Mouse (Mus musculus) cerebellum, adult 11-12 months (tissue): ENCODE results near the gene Hist1h4i.

Experiments used
- DNase-seq: peaks from one replicate; pipeline ENCODE4 v3.0.0; 2022

Gene Hist1h4i

DNA sequence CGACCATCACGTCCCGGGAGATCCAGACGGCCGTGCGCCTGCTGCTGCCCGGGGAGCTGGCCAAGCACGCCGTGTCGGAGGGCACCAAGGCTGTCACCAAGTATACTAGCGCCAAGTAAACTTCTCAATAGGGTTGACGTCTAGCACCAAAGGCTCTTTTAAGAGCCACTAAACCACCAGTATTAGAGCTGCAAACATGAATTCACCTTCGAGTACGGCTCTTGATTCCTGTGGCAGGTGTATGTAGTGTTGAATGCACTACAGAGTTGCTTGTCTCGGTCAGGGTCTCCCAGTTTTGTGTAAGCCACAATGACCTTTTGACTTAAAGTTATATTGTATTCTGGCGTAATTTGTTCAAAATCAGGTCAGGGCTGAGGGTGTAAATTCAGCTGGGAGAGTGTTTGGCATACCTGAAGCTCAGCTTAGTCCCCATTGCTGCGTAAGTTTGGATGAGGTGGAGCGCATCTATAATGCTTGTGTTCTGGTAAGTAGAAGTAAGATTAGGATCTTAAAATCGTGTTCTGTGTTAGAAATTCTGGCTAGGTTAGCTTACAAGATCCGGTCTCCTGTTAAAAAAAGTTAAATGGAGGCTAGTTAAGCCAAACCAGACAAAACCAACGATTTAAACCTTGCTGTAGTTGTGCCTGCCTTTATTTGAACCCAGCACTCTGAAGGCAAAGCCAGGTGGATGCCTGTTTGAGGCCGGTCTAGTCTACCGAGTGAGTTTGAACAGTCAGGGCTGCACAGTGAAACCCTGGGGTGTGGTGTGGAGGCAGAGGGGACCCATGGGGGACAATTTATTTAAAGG, 4.8 kb downstream of the Hist1h4i start:
- DNase-seq: peak; percentile 17

DNA sequence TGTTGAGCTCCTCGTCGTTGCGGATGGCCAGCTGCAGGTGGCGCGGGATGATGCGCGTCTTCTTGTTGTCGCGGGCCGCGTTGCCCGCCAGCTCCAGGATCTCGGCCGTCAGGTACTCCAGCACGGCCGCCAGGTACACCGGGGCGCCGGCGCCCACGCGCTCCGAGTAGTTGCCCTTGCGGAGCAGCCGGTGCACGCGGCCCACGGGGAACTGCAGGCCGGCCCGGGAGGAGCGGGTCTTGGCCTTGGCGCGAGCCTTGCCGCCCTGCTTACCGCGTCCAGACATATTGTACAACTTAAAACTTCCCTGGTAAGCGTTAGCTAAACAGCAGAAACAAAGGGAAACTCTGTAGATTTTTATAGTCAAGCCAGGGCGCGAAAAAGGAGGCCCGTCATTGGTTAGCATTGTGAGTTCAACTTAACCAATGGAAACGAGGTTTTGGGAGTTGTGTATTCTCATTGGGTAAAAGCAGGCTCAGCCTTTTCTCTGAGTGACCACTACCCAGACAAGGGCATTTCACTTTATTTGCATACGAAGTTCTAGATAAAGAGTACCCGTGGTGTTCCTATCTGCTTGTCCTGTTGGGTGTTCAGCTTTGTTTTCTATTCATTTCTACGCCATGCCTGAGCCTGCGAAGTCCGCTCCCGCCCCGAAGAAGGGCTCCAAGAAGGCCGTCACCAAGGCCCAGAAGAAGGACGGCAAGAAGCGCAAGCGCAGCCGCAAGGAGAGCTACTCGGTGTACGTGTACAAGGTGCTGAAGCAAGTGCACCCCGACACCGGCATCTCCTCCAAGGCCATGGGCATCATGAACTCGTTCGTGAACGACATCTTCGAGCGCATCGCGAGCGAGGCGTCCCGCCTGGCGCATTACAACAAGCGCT, 5.7 kb downstream of the Hist1h4i start, which contains the start of the genes Hist1h2ah and Hist1h2bk:
Gene Hist1h2ah, minus strand, starts transcription at position 302 of the 882 bp plus-strand sequence.
Gene Hist1h2bk, plus strand, starts transcription at position 604 of the 882 bp plus-strand sequence.
- DNase-seq: peak; percentile 80

DNA sequence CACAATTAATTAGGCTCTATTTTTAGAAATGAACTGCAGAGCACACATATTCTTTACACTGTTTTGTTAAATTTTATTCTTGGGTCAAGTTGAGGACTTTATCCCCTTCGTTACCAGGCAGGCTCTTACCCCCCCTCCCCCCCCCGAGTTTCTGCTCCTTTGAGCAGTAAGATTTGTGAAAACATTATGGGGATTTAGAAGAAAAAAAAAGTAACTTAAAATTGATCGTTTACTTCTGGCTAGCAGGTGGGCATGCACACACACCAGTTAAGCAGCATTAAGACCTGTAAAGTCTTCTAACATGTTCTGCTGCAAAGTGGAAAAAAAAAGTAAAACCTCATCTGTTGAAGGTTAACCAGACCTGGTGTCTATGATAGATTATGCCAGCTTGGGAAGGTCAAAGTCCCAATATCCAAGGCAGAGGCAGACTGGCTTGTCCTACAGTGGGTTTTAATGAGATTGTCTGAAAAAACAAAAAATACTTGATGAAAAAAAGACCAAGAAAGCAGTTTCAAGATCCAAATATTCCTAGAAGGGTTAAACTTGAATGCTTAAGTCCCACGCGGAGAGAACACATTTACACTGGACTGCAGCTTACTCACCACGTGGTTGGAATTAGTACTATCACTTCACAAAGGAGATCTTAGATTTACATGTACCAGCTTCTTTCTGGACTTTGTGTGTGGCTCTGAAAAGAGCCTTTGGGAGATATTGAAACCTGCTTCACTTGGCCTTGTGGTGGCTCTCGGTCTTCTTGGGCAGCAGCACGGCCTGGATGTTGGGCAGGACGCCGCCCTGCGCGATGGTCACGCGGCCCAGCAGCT, 6.5 kb downstream of the Hist1h4i start:
- no peak for DNase-seq

DNA sequence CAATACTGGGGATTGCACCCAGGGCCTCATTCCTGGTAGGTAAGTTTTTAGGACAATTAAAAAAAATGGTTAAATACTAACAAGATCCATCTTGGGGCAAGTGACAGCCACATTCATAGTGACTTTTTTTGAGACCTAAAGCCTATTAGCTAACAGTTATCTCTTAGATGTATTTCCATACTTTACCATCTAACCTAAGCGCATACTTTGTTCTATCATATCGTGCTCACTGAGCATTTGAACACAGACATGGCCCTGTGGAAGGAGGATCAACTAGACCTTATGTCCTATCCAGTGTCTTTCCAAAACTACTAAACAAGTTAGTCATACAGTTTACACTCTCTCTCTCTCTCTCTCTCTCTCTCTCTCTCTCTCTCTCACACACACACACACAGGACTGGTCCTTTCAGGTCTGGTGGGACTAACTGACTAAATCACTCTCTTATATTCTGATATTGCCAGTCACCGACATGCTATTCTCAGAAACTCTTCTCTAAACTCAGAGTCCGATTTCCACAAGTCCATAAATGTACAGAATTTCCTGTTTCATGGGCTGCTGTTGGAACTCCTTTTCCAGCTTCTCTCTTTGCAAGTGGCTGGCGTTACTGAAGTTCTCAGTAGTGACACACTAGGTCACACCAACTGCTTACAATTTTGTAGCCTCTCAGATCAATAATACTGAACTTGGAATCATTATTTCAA, 7.3 kb downstream of the Hist1h4i start:
- no peak for DNase-seq

DNA sequence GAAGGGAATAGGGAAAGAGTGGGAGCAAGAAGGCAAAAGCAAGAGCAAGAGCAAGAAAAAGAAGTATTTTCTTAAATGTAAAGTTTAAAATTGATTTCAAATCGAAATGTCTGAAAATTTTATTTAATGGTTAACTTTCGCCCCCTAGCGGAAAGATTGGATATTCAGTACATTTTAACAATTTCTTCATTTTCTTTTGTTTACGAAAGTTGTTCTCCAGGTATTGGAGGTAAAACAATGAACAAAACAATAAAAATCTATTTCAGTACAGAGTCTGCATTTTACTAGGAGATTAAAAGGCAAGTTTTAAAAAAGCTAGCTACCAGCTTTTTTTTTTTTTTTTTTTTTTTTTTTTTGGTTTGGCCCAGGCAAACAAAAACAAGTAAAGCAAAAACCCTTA, 10.7 kb downstream of the Hist1h4i start:
- no peak for DNase-seq

DNA sequence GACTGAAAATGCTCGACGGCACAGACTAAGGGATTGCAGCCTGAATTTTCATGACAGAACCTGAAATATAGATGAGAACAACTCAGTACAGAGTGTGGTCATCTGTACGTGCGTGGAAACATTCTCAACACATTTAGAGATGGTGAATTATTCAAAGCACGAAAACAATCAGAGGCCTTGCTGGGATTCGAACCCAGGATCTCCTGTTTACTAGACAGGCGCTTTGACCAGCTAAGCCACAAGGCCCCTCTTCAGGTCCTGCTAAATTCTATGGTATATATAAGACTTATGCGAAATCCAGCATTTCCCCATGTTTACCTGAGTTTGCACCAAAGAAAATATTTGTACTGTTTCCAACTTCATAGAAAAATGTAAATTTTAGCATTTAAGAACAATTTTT, 11.2 kb downstream of the Hist1h4i start:
- DNase-seq: peak; percentile 14

DNA sequence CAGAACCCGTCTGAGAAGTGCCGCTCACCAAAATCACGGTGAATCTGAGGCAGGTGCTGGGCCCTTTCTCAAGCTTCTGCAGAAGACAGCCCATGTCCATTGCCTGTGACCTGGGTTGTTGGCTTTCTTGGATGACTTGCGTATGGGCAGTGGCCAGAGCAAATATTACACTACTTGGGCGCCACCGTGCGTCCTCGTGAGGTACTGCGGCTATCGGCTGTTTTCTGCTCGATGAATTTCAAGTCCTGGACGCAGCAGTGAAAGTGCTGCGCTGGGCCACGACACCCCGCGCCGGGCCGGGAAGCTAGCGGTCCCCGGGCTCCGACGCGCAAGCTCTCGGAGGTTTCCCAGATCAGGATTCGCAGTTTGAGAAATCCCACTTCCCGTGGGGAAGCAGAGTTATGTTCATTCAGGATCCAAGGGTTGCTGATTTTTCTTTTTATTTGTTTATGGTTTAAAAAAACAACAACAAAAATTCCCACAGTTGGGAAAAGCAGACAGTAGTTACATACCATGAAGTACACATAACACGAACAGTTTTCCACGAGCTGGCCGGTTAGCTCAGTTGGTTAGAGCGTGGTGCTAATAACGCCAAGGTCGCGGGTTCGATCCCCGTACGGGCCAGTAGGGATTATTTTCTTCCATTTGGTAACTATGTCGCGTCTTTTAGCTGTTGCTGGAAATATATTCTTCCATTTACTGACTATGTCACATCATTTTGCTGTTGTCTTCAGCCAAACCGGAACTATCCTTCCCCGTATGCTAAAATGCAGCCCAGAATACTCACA, 12.3 kb downstream of the Hist1h4i start:
- DNase-seq: peak; percentile 92

DNA sequence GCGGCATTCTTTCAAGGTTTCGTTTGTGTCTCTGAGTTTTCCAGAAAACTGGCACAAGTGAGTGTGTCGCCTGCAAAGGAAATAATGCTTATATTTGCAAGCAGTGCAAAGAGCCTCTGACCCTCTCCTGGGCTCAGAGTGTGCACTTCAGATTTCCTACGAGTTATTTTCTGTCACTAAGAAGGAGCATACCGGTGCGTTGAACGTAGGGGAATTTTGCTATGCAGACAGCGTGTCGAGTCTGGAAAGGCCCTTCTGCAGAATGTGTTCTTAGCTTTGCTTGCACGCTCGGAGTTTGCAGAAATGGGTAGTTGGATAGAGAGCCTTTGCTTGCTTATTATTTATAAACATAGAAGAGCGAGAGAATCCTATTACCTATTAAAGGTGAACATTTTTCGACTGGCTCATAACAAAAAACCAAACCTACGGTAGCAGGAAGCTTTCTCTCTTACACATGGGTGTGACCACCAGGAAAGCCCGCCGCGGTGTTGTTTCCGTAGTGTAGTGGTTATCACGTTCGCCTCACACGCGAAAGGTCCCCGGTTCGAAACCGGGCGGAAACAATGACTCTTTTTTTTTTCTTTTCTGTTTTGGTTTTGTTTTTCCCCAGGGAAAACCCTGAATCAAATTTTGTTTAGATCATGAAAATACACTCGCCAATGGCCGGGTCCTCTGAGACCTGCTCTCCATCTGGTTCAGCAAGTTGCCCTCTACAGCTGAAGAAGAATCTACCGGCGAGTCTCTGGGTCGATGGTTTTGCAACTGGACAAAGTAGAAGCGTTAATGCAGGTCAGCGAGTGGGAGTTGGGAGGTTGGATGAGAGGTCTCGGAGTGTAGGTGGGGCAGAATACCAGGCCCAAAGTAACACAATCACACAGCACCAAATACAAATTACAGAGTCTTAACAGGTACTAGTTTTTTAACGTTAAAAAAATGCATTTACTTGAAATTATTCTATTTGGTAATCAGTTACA, 14.8 kb downstream of the Hist1h4i start:
- peak; percentile 53 for DNase-seq

DNA sequence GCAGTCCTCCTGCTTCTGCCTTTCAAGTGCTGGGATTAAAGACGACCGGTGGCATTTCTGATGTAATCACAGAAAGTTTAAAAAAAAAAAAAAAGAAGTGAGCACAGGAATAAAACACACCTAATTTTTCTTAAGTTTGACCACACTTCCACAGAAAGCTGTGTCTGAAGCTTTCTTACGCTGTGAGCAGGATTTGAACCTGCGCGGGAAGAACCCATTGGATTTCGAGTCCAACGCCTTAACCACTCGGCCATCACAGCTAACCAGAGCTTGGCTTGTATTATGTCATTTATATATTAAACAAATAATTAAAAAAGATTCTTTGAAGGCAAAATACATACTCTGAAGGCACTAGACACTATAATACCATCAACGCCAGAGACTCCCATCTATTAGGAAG, 18.9 kb downstream of the Hist1h4i start:
- DNase-seq: peak; percentile 57

DNA sequence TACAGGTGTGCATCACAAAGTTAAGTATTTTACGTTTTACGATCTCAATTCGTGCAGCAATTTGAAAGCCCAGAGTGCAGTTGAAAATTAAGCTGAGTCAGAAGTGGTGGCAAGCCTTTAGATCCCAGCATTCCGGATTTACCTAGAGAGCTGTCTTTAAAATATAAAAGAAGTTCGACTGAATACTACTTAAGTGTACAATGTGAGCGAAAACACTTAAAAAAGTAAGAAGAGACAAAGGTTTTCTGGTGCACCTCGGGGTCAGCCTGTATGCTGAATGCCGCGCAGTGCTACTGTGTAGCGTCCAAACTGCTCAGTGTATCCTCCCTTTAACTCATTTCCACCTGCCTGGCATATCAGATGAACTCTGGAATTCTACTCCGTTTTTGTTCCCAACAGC, 19.6 kb downstream of the Hist1h4i start:
- DNase-seq: no peak

DNA sequence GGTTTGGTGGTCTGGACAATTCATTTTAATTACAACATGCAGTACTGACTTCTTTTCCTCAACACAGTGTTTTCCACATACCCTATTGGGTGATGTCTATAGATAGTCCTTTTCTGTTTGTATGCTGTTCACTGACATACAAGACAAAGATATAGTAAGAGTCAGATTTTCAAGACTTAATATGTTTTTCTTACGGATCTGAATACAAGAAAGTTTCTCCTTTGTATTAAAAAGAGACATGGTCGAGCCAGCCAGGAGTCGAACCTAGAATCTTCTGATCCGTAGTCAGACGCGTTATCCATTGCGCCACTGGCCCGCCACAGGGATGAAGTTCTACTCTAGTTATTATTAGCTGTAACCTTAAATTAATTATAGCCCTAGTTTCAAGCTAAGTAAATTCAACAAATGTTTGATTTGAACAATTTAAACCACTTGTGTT, 20.2 kb downstream of the Hist1h4i start:
- no peak for DNase-seq

DNA sequence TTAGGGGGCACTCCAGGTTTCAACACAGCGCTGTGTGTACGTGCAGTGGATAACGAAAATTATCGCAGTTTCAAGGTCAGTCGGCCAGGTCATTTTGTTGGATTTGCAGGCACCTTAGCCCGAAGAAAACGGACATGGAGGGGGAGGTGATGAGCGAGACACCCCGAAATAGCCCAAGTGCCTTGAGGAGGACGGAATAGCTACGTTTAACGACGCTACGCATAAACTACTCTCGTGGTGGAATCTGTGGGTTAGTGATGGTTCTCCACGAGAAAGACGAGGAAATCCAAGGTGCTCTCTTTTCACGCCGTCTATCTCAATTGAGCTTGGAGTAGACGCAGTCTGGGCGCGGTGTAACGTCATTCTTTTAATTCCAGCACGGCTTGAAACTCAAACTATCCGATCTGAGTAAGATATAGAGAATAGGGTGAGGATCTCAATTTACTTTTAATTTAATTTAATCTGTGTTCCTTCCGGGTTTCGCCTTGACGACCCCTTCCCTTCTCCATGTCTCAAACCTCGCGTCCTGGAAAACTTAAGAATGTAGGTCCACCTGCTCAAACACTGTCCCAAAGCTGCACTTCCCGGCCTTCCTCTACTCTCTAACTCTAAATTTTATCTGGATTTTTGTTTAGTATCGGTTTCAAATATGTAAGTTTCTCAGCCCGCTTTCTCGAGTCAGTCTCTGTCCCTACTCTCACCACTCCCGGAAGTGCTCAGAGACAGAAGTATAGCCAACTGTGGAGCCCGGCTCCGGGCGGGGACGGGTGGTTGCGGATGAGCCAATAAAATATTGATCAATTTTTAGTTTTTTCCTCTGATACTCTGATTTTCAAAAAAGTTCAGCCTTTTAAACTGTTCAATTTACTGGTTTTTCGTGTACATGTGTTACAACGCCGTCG, 21.0 kb downstream of the Hist1h4i start:
- no peak for DNase-seq

DNA sequence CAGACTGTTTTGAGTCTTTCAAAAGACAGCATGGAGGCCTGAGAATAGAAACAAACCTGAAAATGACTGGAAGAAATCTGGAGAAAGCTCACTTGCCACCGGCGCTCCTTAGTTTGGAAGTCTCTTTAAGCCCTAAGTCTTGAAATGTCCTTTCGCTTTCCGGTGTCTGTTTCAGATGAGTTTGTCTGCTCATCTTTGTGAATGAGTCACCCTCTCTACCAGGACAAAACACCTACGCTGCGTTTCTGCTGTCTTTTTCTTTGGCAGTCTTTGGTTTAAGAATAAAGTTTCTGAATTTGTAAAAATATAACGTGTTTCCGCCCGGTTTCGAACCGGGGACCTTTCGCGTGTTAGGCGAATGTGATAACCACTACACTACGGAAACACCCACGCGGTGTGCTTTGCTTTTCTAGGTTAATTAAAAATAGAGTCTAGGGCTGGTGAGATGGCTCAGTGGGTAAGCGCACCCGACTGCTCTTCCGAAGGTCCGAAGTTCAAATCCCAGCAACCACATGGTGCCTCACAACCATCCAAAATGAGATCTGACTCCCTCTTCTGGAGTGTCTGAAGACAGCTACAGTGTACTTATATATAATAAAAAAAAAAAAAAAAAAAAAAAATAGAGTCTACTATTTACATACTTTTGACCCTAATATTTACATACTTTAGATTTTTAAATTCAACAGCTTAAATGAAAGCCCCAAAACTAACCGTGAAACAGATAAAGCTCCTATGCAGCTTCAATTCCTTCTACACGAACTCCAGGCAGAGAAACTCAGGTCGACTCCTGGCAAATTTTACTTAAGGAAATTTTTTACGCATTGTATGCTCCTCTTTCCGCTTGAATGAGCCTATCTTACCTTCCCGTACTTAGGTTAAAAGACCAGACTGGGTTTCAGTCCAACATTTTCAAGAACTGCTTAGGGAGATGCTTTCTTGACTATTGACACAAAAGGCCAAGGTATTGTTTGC, 25.4 kb downstream of the Hist1h4i start:
- peak; percentile 30 for DNase-seq

DNA sequence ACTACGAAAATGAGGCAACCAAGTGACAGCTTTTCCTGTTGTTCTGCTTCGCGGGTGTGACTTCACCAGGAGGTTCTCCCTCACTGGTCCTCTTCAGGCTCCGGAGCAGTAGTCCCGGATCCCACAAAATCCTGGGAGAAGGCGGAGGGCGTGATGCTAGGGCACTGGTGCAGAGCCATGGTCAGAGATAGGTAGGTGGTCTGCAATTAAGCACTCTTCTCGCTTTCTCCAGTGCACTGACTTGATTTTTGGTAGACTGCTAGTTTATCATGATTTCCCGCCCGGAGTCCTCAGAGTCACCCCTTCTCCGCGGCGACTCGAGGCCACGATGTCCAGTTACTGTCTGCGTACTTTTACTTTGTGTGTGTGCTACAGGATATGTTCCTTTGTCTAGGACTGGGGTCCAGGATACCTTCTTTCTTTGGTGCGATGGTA, 26.7 kb downstream of the Hist1h4i start:
- no peak for DNase-seq

DNA sequence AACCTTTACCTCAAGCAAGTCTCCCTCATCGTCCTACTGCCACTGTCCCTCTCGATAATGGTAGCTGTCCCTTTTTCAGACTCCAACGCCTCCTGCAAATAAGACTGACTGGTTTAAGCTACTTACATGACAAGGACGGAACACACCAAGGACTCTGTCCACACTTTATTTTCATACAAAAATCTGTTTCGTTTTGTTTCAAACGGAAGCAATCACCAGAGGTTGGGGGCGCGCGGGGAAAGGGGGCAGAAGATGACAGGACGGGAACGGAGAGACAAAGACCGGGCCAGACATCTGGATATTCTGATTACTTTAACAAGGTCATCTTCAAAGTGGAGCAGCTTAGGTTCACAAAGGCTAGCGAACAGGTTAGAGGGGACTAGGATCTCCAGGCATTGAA, 27.4 kb downstream of the Hist1h4i start:
- no peak for DNase-seq

DNA sequence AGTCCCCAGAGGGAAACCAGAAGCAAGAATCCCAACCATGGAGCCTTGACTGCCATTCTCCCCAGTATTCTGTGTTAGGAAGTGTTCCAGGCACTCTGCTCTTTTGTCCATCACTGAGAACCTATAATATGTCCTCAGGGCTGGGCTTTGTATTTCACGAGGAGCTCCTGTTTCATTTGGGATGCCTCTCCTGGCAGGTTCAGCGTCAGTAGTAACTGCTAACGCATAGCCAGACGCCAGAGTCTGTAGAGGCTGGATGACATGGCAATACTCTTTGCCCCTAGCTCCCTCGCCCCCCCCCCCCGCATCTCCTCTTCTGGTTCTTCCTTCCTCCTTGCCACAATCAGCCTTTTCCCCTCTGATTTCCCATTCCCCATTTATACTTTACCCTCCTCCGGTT, 31.5 kb downstream of the Hist1h4i start, which contains the start of gene Prss16:
Gene Prss16, minus strand, starts transcription at position 101 of the 400 bp plus-strand sequence.
- DNase-seq: no peak

DNA sequence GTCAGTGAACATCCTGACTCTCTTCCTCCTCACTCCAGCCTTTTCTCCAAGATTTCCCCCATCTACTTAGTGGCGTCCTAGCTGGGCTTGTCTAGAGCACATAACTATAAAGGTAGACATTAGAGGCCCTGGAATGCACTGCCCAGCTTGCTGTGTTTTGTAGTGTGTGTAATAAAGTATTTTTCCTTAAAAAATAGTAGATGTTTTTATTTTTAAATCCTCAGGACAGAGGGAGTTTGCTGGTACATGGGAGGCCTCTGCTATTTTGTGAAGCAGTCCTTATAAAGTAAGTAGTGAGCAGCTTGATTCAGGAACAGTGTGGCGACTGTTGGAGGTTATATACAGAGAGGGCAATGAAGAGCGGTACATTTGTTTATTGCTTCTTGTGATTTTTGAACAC, 32.5 kb downstream of the Hist1h4i start:
- no peak for DNase-seq

DNA sequence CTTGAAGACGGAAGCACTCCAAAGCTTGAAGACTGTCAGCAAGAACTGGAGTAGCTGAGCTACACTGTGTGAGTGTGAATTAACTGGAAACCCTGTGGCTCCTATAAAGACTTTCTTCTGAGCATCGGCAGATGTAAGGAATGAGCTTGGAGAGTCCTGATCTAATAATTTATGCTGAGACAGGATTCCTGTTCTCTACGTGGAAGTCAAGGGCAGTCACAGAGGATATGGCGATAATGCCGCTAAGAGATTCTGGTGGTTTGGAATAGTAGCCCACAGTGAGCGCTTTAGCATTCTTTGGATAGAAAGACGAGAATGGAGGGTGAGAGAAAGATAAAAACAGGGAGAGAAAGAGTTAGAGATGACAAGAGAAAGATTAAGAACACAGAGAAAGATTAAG, 33.3 kb downstream of the Hist1h4i start:
- DNase-seq: no peak
